Mouse (Mus musculus) liver, embryonic 11.5 days (tissue): ENCODE data around the gene Acvr1. TPM values are rescaled to one million over a fixed set of nuclear protein-coding genes. Genes with fewer than 3 reads are reported as not detected.

Source experiments
- ATAC-seq: fragments of 200-750 bp; cut with Nextera tagmentation; replicated peaks from 2 replicates; pipeline ENCODE4 v1.8.0; 2017; ENCODE audit warnings: moderate number of reproducible peaks, mild to moderate bottlenecking, moderate TSS enrichment, moderate library complexity; ENCODE audit not compliant: low FRiP score
- DNase-seq: peaks from one replicate; pipeline ENCODE4 v3.0.0-alpha.2; 2017; ENCODE audit warnings: low spot score
- H3K27ac ChIP-seq: fragments of 300-500 bp; sonication (generic); 2 replicates; pipeline ENCODE4 v1.5.1; 2014; ENCODE audit warnings: mild to moderate bottlenecking, low read depth, low read length, control low read depth
- H3K27me3 ChIP-seq: fragments of 300-500 bp; sonication (generic); replicated peaks from 2 replicates; pipeline ENCODE4 v1.6.1; 2014; ENCODE audit warnings: low read length, mixed read lengths; ENCODE audit not compliant: control insufficient read depth, insufficient read depth
- H3K36me3 ChIP-seq: fragments of 300-500 bp; sonication (generic); 2 replicates; pipeline ENCODE4 v1.6.1; 2014; ENCODE audit warnings: mild to moderate bottlenecking, low read length, moderate library complexity, mixed read lengths; ENCODE audit not compliant: control insufficient read depth, insufficient read depth
- H3K4me1 ChIP-seq: fragments of 300-500 bp; sonication (generic); replicated peaks from 2 replicates; pipeline ENCODE4 v1.6.1; 2014; ENCODE audit warnings: low read length, mixed read lengths; ENCODE audit not compliant: control insufficient read depth, insufficient read depth
- H3K4me2 ChIP-seq: fragments of 300-500 bp; sonication (generic); 2 replicates; pipeline ENCODE4 v1.6.1; 2014; ENCODE audit warnings: mild to moderate bottlenecking, control low read depth, moderate library complexity
- H3K4me3 ChIP-seq: fragments of 300-500 bp; sonication (generic); 2 replicates; pipeline ENCODE4 v1.5.1; 2014; ENCODE audit warnings: low read depth, low read length, control low read depth
- H3K9ac ChIP-seq: fragments of 300-500 bp; sonication (generic); 2 replicates; pipeline ENCODE4 v1.6.1; 2014; ENCODE audit warnings: low read depth, low read length, control low read depth
- H3K9me3 ChIP-seq: fragments of 300-500 bp; sonication (generic); 2 replicates; pipeline ENCODE4 v1.6.1; 2016; ENCODE audit warnings: low read length, inconsistent platforms, mixed read lengths; ENCODE audit not compliant: control insufficient read depth
- WGBS: fragments of 180-500 bp; shearing (Covaris S2); extraction: QIAGEN DNeasy Blood & Tissue Kit; methylation state at CpG from one replicate; pipeline ENCODE4 v1.1.7; 2014; 5-methylcytosine and 5-hydroxymethylcytosine counted together
- polyA plus RNA-seq: library from polyadenylated mRNA; unstranded; fragments of >200 nt; fragmentation: Nextera tagmentation; extraction: Ambion mirVana; gene quantifications from 2 replicates; pipeline ENCODE4 v1.2.1, GENCODE M21; 2014

The Acvr1 gene
- polyA plus RNA-seq, 1 experiment from 2014 or later = 6.3 TPM

GRCm38 (mm10) chr2:58361361-58362046, 205.5 kb downstream of the Acvr1 start:
- 81% methylated on average over 3 of the region's 3 CpGs for WGBS
- Histone ChIP-seq H3K9me3 (no peaks in the 10 kb centered on the region), H3K27ac (no peak overlapping the region), H3K36me3 (no peaks in the 10 kb centered on the region), H3K4me2 (no peak overlapping the region), H3K9ac (no peak overlapping the region), H3K4me3 (no peak overlapping the region), H3K4me1 (no peaks in the 10 kb centered on the region), H3K27me3 (peaks cover 14% of the 10 kb centered on the region)
- ATAC-seq (no peak), DNase-seq (no peak)

DNA sequence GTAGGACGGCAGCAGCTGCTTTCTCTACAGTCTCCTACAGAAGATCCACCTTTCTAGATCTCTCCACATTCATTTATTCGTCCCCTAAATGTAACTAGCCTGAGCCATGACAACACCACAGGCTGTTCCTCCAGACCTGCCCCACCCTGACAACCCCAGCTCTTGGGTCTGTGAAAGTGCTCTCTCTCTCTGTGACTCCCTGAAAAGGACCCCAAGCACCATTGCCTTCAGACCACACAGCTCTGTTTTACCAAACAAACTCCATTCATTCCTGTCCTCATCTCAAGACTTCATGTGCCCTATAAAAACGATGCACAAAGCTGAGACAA, 208.9 kb downstream of the Acvr1 start:
- ATAC-seq = no peak
- no peaks in the 10 kb centered on the region for H3K9me3 ChIP-seq
- no peak overlapping the region for H3K27ac ChIP-seq
- WGBS = 19% methylated on average over 3 of the region's 3 CpGs
- no peaks in the 10 kb centered on the region for H3K36me3 ChIP-seq
- no peak overlapping the region for H3K9ac ChIP-seq
- no peak overlapping the region for H3K4me3 ChIP-seq
- no peaks in the 10 kb centered on the region for H3K4me1 ChIP-seq
- peak overlapping the region; percentile 95 for H3K4me2 ChIP-seq
- DNase-seq = no peak
- peaks cover 18% of the 10 kb centered on the region for H3K27me3 ChIP-seq

DNA sequence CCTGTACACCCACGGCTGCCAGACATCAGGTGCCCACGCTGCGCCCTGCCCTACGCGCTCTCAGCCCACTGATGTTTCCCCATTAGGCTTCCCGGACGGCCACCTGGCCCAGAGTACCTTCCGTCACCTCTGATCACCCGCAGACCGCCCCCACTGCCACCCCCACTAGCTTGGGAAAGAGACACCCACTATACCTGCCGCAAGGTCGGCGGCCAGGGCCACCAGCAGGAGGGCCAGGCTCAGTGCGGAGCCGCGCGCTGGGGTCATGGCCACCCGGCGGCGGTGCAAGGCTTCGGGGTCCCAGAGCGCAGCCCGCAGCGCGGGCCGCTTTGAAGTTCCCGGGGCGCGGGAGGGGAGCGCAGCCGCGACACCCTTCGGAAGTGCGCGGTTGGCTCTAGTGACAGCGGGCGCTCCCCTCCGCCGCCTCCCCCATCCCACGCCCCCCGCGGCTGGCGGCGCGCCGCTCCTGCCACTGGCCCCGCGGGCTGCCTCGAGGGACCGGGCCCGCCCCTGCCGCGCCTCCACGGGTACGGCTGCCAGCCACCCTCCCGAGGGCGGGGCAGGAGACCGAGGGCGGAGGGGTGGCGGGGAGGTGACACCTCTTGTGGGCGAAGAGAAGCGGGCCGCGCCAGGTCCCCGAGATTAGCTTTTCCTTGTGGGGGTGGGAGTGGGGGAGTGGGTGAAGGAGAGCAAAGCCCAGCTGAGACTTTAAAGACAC, 209.4 kb downstream of the Acvr1 start, which contains the start of gene Acvr1c:
TSS of gene Acvr1c (minus strand) at position 482 of the 718 bp plus-strand sequence.
- Histone ChIP-seq H3K36me3 (no peaks in the 10 kb centered on the region), H3K27me3 (peaks cover 18% of the 10 kb centered on the region), H3K4me3 (peak within 1 kb of the TSS; percentile 56), H3K27ac (no peak within 1 kb of the TSS), H3K9me3 (no peaks in the 10 kb centered on the region), H3K4me2 (peak within 1 kb of the TSS; percentile 95), H3K4me1 (no peaks in the 10 kb centered on the region), H3K9ac (no peak within 1 kb of the TSS)
- DNase-seq (peak; percentile 47), ATAC-seq (peak; percentile 56)
- WGBS = under 1% methylated on average over 61 of the region's 65 CpGs

- peak; percentile 32 for DNase-seq
- H3K4me2 ChIP-seq = peak overlapping the region; percentile 95
- peaks cover 18% of the 10 kb centered on the region for H3K27me3 ChIP-seq
- H3K9ac ChIP-seq = no peak overlapping the region
- ATAC-seq = no peak; the same call in 1 of the 2 replicates
- H3K4me3 ChIP-seq = peak overlapping the region; percentile 56
- H3K27ac ChIP-seq = no peak overlapping the region
- H3K36me3 ChIP-seq = no peaks in the 10 kb centered on the region
- WGBS = 3% methylated on average over 7 of the region's 7 CpGs
- H3K9me3 ChIP-seq = no peaks in the 10 kb centered on the region
- no peaks in the 10 kb centered on the region for H3K4me1 ChIP-seq
These were observed 209.9 kb downstream of the Acvr1 start for GRCm38 (mm10) chr2:58357068-58357413.

- 78% methylated on average over 3 of the region's 3 CpGs for WGBS
- ATAC-seq = no peak
- H3K9ac ChIP-seq = no peak overlapping the region
These were observed 212.6 kb downstream of the Acvr1 start for GRCm38 (mm10) chr2:58354389-58354788.

GRCm38 (mm10) chr2:58352846-58353245, 214.1 kb downstream of the Acvr1 start:
- DNase-seq (no peak), ATAC-seq (no peak)
- Histone ChIP-seq H3K9ac (no peak overlapping the region), H3K4me3 (no peak overlapping the region), H3K27me3 (peaks cover 14% of the 10 kb centered on the region), H3K27ac (no peak overlapping the region), H3K36me3 (no peaks in the 10 kb centered on the region), H3K9me3 (no peaks in the 10 kb centered on the region), H3K4me1 (no peaks in the 10 kb centered on the region), H3K4me2 (no peak overlapping the region)
- 72% methylated on average over 5 of the region's 5 CpGs for WGBS

More at GRCm38 (mm10) chr2:58354389-58354788, 212.6 kb downstream of the Acvr1 start:
- H3K27me3 ChIP-seq = peaks cover 18% of the 10 kb centered on the region
- H3K27ac ChIP-seq = no peak overlapping the region
- no peaks in the 10 kb centered on the region for H3K36me3 ChIP-seq
- no peak for DNase-seq
- H3K4me1 ChIP-seq = no peaks in the 10 kb centered on the region
- no peak overlapping the region for H3K4me3 ChIP-seq
- H3K4me2 ChIP-seq = no peak overlapping the region
- no peaks in the 10 kb centered on the region for H3K9me3 ChIP-seq

DNA sequence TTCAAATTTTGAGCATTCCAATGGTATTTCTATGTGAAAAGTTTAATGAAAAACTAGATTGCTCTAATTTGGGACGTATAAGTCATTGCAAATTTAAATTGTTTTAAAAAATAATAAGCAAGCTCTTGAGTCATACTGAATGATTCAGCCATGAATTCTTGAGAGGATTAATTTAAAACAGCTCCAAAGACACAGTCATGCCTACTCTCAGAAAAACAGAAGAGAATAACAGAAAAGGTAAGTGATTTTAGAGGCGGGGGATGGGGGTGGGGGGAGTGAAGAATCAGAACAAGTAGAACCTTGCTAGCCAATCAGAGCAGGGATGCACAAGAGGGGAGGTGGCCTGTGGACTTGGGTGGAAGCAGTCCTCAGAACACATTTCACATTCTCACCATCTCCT, 216.3 kb downstream of the Acvr1 start:
- H3K9me3 ChIP-seq = no peaks in the 10 kb centered on the region
- no peak overlapping the region for H3K4me2 ChIP-seq
- no peak overlapping the region for H3K4me3 ChIP-seq
- DNase-seq (no peak), ATAC-seq (no peak)
- no peak overlapping the region for H3K27ac ChIP-seq
- H3K4me1 ChIP-seq = no peaks in the 10 kb centered on the region
- H3K27me3 ChIP-seq = no peaks in the 10 kb centered on the region
- H3K9ac ChIP-seq = no peak overlapping the region
- WGBS = 84% methylated on average over 2 of the region's 2 CpGs
- no peaks in the 10 kb centered on the region for H3K36me3 ChIP-seq
